Mouse (Mus musculus) kidney, embryonic 15.5 days (tissue): Measurements from ENCODE around the gene Gm815. TPM values are rescaled to one million over a fixed set of nuclear protein-coding genes. Genes with fewer than 3 reads are reported as not detected.

Experiments used
- ATAC-seq: fragments of 200-750 bp; cut with Nextera tagmentation; replicated peaks from 2 replicates; pipeline ENCODE4 v1.8.0; 2017; ENCODE audit warnings: moderate TSS enrichment; ENCODE audit not compliant: low FRiP score
- H3K27ac ChIP-seq: fragments of 300-500 bp; sonication (generic); 2 replicates; pipeline ENCODE4 v1.5.1; 2015; ENCODE audit warnings: mild to moderate bottlenecking, inconsistent platforms
- H3K27me3 ChIP-seq: fragments of 300-500 bp; sonication (generic); 2 replicates; pipeline ENCODE4 v1.6.1; 2015; ENCODE audit warnings: inconsistent platforms
- H3K36me3 ChIP-seq: fragments of 300-500 bp; sonication (generic); 2 replicates; pipeline ENCODE4 v1.6.1; 2015; ENCODE audit warnings: inconsistent platforms
- H3K4me1 ChIP-seq: fragments of 300-500 bp; sonication (generic); 2 replicates; pipeline ENCODE4 v1.6.1; 2015; ENCODE audit warnings: inconsistent platforms
- H3K4me2 ChIP-seq: fragments of 300-500 bp; sonication (generic); 2 replicates; pipeline ENCODE4 v1.6.1; 2015; ENCODE audit warnings: moderate library complexity, mild to moderate bottlenecking, inconsistent platforms
- H3K4me3 ChIP-seq: fragments of 300-500 bp; sonication (generic); replicated peaks from 2 replicates; pipeline ENCODE4 v1.5.1; 2015; ENCODE audit warnings: mild to moderate bottlenecking, inconsistent platforms
- H3K9ac ChIP-seq: fragments of 300-500 bp; sonication (generic); 2 replicates; pipeline ENCODE4 v1.6.1; 2015; ENCODE audit warnings: mild to moderate bottlenecking, inconsistent platforms
- H3K9me3 ChIP-seq: fragments of 300-500 bp; sonication (generic); replicated peaks from 2 replicates; pipeline ENCODE4 v1.6.1; 2016; ENCODE audit warnings: inconsistent platforms
- WGBS: fragments of 180-500 bp; shearing (Covaris S2); methylation state at CpG from one replicate; pipeline ENCODE4 v1.1.7; 2015; ENCODE audit warnings: mixed read lengths; 5-methylcytosine and 5-hydroxymethylcytosine counted together
- polyA plus RNA-seq: library from polyadenylated mRNA; unstranded; fragments of >200 nt; fragmentation: Nextera tagmentation; extraction: Ambion mirVana; gene quantifications from 2 replicates; pipeline ENCODE4 v1.2.1, GENCODE M21; 2015

Gene Gm815
- polyA plus RNA-seq, 1 experiment from 2014 or later: not detected

- WGBS: 60% methylated on average over 12 of the region's 12 CpGs
- Histone ChIP-seq H3K27me3 (no peaks in the 10 kb centered on the region), H3K4me1 (peaks cover 15% of the 10 kb centered on the region), H3K4me3 (no peak overlapping the region), H3K9me3 (no peaks in the 10 kb centered on the region), H3K9ac (no peak overlapping the region), H3K27ac (peak overlapping the region; percentile 79), H3K36me3 (no peaks in the 10 kb centered on the region), H3K4me2 (peak overlapping the region; percentile 10; the same call in 1 of the 2 replicates)
- no peak; the same call in 1 of the 2 replicates for ATAC-seq
Measured at GRCm38 (mm10) chr19:26858427-26859194, 27.1 kb upstream of the Gm815 start.

- Histone ChIP-seq H3K4me2 (peak overlapping the region; percentile 10; the same call in 1 of the 2 replicates), H3K4me1 (peaks cover 13% of the 10 kb centered on the region), H3K36me3 (no peaks in the 10 kb centered on the region), H3K9me3 (no peaks in the 10 kb centered on the region), H3K9ac (no peak overlapping the region), H3K4me3 (no peak overlapping the region), H3K27me3 (no peaks in the 10 kb centered on the region), H3K27ac (peak overlapping the region; percentile 79)
- WGBS: 52% methylated on average over 5 of the region's 5 CpGs
- no peak for ATAC-seq
Measured at GRCm38 (mm10) chr19:26859195-26859570, 26.5 kb upstream of the Gm815 start.

GRCm38 (mm10) chr19:26863662-26864061 lies 22.0 kb upstream of the Gm815 start:
- H3K4me2 ChIP-seq: no peak overlapping the region
- no peak for ATAC-seq
- H3K27ac ChIP-seq: peak overlapping the region; percentile 91
- no peaks in the 10 kb centered on the region for H3K36me3 ChIP-seq
- no peaks in the 10 kb centered on the region for H3K9me3 ChIP-seq
- no peak overlapping the region for H3K4me3 ChIP-seq
- H3K27me3 ChIP-seq: no peaks in the 10 kb centered on the region
- peaks cover 43% of the 10 kb centered on the region for H3K4me1 ChIP-seq
- no peak overlapping the region for H3K9ac ChIP-seq
- 55% methylated on average over 5 of the region's 5 CpGs for WGBS

GRCm38 (mm10) chr19:26864975-26865690 lies 20.5 kb upstream of the Gm815 start:
- H3K4me3 ChIP-seq: no peak overlapping the region
- peak overlapping the region; percentile 91 for H3K27ac ChIP-seq
- H3K9me3 ChIP-seq: no peaks in the 10 kb centered on the region
- no peaks in the 10 kb centered on the region for H3K36me3 ChIP-seq
- ATAC-seq: 0 out of 2 replicates have a peak, but pooled peaks have one; percentile 1
- H3K9ac ChIP-seq: no peak overlapping the region
- H3K4me1 ChIP-seq: peaks cover 40% of the 10 kb centered on the region
- H3K4me2 ChIP-seq: 0 out of 2 replicates have a peak overlapping the region, but pooled peaks have one; percentile 18
- 70% methylated on average over 15 of the region's 15 CpGs for WGBS
- no peaks in the 10 kb centered on the region for H3K27me3 ChIP-seq

- Histone ChIP-seq H3K27me3 (no peaks in the 10 kb centered on the region), H3K36me3 (no peaks in the 10 kb centered on the region), H3K9ac (no peak overlapping the region), H3K9me3 (no peaks in the 10 kb centered on the region), H3K4me3 (no peak overlapping the region), H3K4me2 (peak overlapping the region; percentile 18), H3K4me1 (peaks cover 46% of the 10 kb centered on the region), H3K27ac (peak overlapping the region; percentile 91)
- peak; percentile 96 for ATAC-seq
- 11% methylated on average over 7 of the region's 7 CpGs for WGBS
Measured at GRCm38 (mm10) chr19:26865736-26866135, 19.9 kb upstream of the Gm815 start.

- H3K27ac ChIP-seq: no peak overlapping the region
- WGBS: 63% methylated on average over 3 of the region's 3 CpGs
- H3K27me3 ChIP-seq: no peaks in the 10 kb centered on the region
Measured at GRCm38 (mm10) chr19:26869591-26869990, 16.1 kb upstream of the Gm815 start.

GRCm38 (mm10) chr19:26870280-26870679 lies 15.4 kb upstream of the Gm815 start:
- no peak for ATAC-seq
- no peaks in the 10 kb centered on the region for H3K36me3 ChIP-seq
- WGBS: 35% methylated on average over 7 of the region's 7 CpGs
- H3K4me2 ChIP-seq: no peak overlapping the region
- no peak overlapping the region for H3K9ac ChIP-seq
- no peaks in the 10 kb centered on the region for H3K27me3 ChIP-seq
- no peak overlapping the region for H3K4me3 ChIP-seq
- no peaks in the 10 kb centered on the region for H3K9me3 ChIP-seq
- H3K27ac ChIP-seq: peak overlapping the region; percentile 47; the same call in 1 of the 2 replicates
- H3K4me1 ChIP-seq: peaks cover 44% of the 10 kb centered on the region

More at GRCm38 (mm10) chr19:26869591-26869990, 16.1 kb upstream of the Gm815 start:
- H3K4me1 ChIP-seq: peaks cover 51% of the 10 kb centered on the region
- no peaks in the 10 kb centered on the region for H3K36me3 ChIP-seq
- H3K9ac ChIP-seq: no peak overlapping the region
- H3K9me3 ChIP-seq: no peaks in the 10 kb centered on the region
- H3K4me3 ChIP-seq: no peak overlapping the region
- H3K4me2 ChIP-seq: no peak overlapping the region
- no peak for ATAC-seq

GRCm38 (mm10) chr19:26871096-26871495 lies 14.6 kb upstream of the Gm815 start:
- Histone ChIP-seq H3K9ac (no peak overlapping the region), H3K4me1 (peaks cover 38% of the 10 kb centered on the region)

GRCm38 (mm10) chr19:26872886-26873285 lies 12.8 kb upstream of the Gm815 start:
- peak overlapping the region; percentile 56 for H3K27ac ChIP-seq
- H3K4me1 ChIP-seq: peaks cover 43% of the 10 kb centered on the region
- no peaks in the 10 kb centered on the region for H3K27me3 ChIP-seq
- no peak overlapping the region for H3K4me2 ChIP-seq
- H3K9ac ChIP-seq: no peak overlapping the region
- WGBS: 49% methylated on average over 6 of the region's 6 CpGs
- no peaks in the 10 kb centered on the region for H3K9me3 ChIP-seq
- H3K36me3 ChIP-seq: no peaks in the 10 kb centered on the region
- no peak for ATAC-seq
- H3K4me3 ChIP-seq: no peak overlapping the region

More at GRCm38 (mm10) chr19:26871096-26871495, 14.6 kb upstream of the Gm815 start:
- H3K4me3 ChIP-seq: no peak overlapping the region
- no peaks in the 10 kb centered on the region for H3K27me3 ChIP-seq
- WGBS: 9% methylated on average over 3 of the region's 3 CpGs
- no peaks in the 10 kb centered on the region for H3K36me3 ChIP-seq
- H3K4me2 ChIP-seq: no peak overlapping the region
- H3K27ac ChIP-seq: peak overlapping the region; percentile 47; the same call in 1 of the 2 replicates
- no peak for ATAC-seq
- H3K9me3 ChIP-seq: no peaks in the 10 kb centered on the region

- Histone ChIP-seq H3K27me3 (no peaks in the 10 kb centered on the region), H3K36me3 (no peaks in the 10 kb centered on the region), H3K9ac (no peak overlapping the region), H3K9me3 (no peaks in the 10 kb centered on the region), H3K4me3 (no peak overlapping the region), H3K4me2 (no peak overlapping the region), H3K4me1 (peaks cover 42% of the 10 kb centered on the region), H3K27ac (no peak overlapping the region)
- 93% methylated on average over 6 of the region's 6 CpGs for WGBS
- ATAC-seq: no peak
Measured at GRCm38 (mm10) chr19:26875601-26876000, 10.1 kb upstream of the Gm815 start.

GRCm38 (mm10) chr19:26877180-26877775 lies 8.4 kb upstream of the Gm815 start:
- no peak overlapping the region for H3K4me3 ChIP-seq
- H3K4me2 ChIP-seq: no peak overlapping the region
- no peaks in the 10 kb centered on the region for H3K36me3 ChIP-seq
- H3K9me3 ChIP-seq: no peaks in the 10 kb centered on the region
- 15% methylated on average over 10 of the region's 10 CpGs for WGBS
- peak; percentile 55; the same call in 1 of the 2 replicates for ATAC-seq
- H3K27ac ChIP-seq: no peak overlapping the region; the same call in 1 of the 2 replicates
- no peaks in the 10 kb centered on the region for H3K27me3 ChIP-seq
- no peak overlapping the region for H3K9ac ChIP-seq
- H3K4me1 ChIP-seq: peaks cover 42% of the 10 kb centered on the region

GRCm38 (mm10) chr19:26879856-26880255 lies 5.8 kb upstream of the Gm815 start:
- no peaks in the 10 kb centered on the region for H3K36me3 ChIP-seq
- H3K9ac ChIP-seq: no peak overlapping the region
- no peak overlapping the region for H3K4me2 ChIP-seq
- H3K9me3 ChIP-seq: no peaks in the 10 kb centered on the region
- H3K27me3 ChIP-seq: no peaks in the 10 kb centered on the region
- H3K27ac ChIP-seq: 0 out of 2 replicates have a peak overlapping the region, but pooled peaks have one; percentile 11
- peak; percentile 52 for ATAC-seq
- peaks cover 35% of the 10 kb centered on the region for H3K4me1 ChIP-seq
- WGBS: 55% methylated on average over 4 of the region's 4 CpGs
- no peak overlapping the region for H3K4me3 ChIP-seq
